Mouse (Mus musculus): ENCODE measurements around the gene Mlh3. TPM values are rescaled to one million over a fixed set of nuclear protein-coding genes. Genes with fewer than 3 reads are reported as not detected.
A peak's percentile ranks its signal among the peaks of the same experiment; 100 is the strongest.

The Mlh3 gene
- polyA plus RNA-seq, 1 experiment from 2014 or later = 9.8 TPM

- Histone ChIP-seq H3K4me3 (no peak overlapping the region), H3K4me1 (peaks cover 23% of the 10 kb centered on the region), H3K9ac (replicated peaks) (no peak overlapping the region), H3K9me3 (no peaks in the 10 kb centered on the region), H3K36me3 (peaks cover 21% of the 10 kb centered on the region), H3K27me3 (no peaks in the 10 kb centered on the region), H3K4me2 (replicated peaks) (no peak overlapping the region), H3K27ac (replicated peaks) (no peak overlapping the region)
- ATAC-seq (ENCODE audit: low FRiP score, low read depth) = no peak
- 96% methylated on average over 2 of the region's 2 CpGs for WGBS
Observed at GRCm38 (mm10) chr12:85217733-85218310, 52.6 kb downstream of the Mlh3 start.

GRCm38 (mm10) chr12:85215031-85215430 is 55.4 kb downstream of the Mlh3 start:
- peaks cover 10% of the 10 kb centered on the region for H3K4me1 ChIP-seq
- H3K9ac ChIP-seq (replicated peaks) = no peak overlapping the region
- H3K4me2 ChIP-seq (replicated peaks) = no peak overlapping the region
- H3K27me3 ChIP-seq = no peaks in the 10 kb centered on the region
- 83% methylated on average over 5 of the region's 5 CpGs for WGBS
- H3K36me3 ChIP-seq = no peaks in the 10 kb centered on the region
- ATAC-seq (ENCODE audit: low FRiP score, low read depth) = no peak
- no peak overlapping the region for H3K27ac ChIP-seq (replicated peaks)
- no peak overlapping the region for H3K4me3 ChIP-seq
- H3K9me3 ChIP-seq = no peaks in the 10 kb centered on the region

GRCm38 (mm10) chr12:85208687-85209199 is 61.7 kb downstream of the Mlh3 start:
- H3K36me3 ChIP-seq = no peaks in the 10 kb centered on the region
- no peak overlapping the region for H3K4me2 ChIP-seq (replicated peaks)
- H3K9me3 ChIP-seq = no peaks in the 10 kb centered on the region
- no peak overlapping the region for H3K9ac ChIP-seq (replicated peaks)
- H3K4me1 ChIP-seq = no peaks in the 10 kb centered on the region
- no peak overlapping the region for H3K4me3 ChIP-seq
- WGBS = 42% methylated on average over 7 of the region's 7 CpGs
- H3K27ac ChIP-seq (replicated peaks) = no peak overlapping the region
- no peak for ATAC-seq (ENCODE audit: low FRiP score, low read depth)
- H3K27me3 ChIP-seq = no peaks in the 10 kb centered on the region

- peaks cover 15% of the 10 kb centered on the region for H3K4me1 ChIP-seq
- ATAC-seq (ENCODE audit: low FRiP score, low read depth) = no peak
- 0 out of 2 replicates have a peak, but pooled peaks cover 2% of the 10 kb centered on the region for H3K27me3 ChIP-seq
- 92% methylated on average over 10 of the region's 10 CpGs for WGBS
- no peak overlapping the region for H3K4me2 ChIP-seq (replicated peaks)
- no peak overlapping the region for H3K4me3 ChIP-seq
- no peak overlapping the region for H3K9ac ChIP-seq (replicated peaks)
- no peaks in the 10 kb centered on the region for H3K9me3 ChIP-seq
- H3K36me3 ChIP-seq = no peaks in the 10 kb centered on the region
- H3K27ac ChIP-seq (replicated peaks) = no peak overlapping the region
Observed at GRCm38 (mm10) chr12:85205425-85205824, 65.0 kb downstream of the Mlh3 start.

- Histone ChIP-seq H3K9ac (replicated peaks) (no peak overlapping the region), H3K27me3 (peaks cover 8% of the 10 kb centered on the region), H3K9me3 (no peaks in the 10 kb centered on the region), H3K4me3 (no peak overlapping the region), H3K4me1 (peaks cover 16% of the 10 kb centered on the region), H3K27ac (replicated peaks) (no peak overlapping the region), H3K36me3 (no peaks in the 10 kb centered on the region), H3K4me2 (replicated peaks) (no peak overlapping the region)
- 51% methylated on average over 8 of the region's 8 CpGs for WGBS
- ATAC-seq (ENCODE audit: low FRiP score, low read depth) = no peak
Observed at GRCm38 (mm10) chr12:85204105-85204504, 66.3 kb downstream of the Mlh3 start.

GRCm38 (mm10) chr12:85203699-85204098 is 66.7 kb downstream of the Mlh3 start:
- H3K4me1 ChIP-seq = peaks cover 16% of the 10 kb centered on the region
- no peak for ATAC-seq (ENCODE audit: low FRiP score, low read depth)
- no peak overlapping the region for H3K9ac ChIP-seq (replicated peaks)
- no peak overlapping the region for H3K4me3 ChIP-seq
- 87% methylated on average over 5 of the region's 5 CpGs for WGBS
- no peaks in the 10 kb centered on the region for H3K9me3 ChIP-seq
- peaks cover 8% of the 10 kb centered on the region for H3K27me3 ChIP-seq
- H3K36me3 ChIP-seq = no peaks in the 10 kb centered on the region
- no peak overlapping the region for H3K4me2 ChIP-seq (replicated peaks)
- H3K27ac ChIP-seq (replicated peaks) = no peak overlapping the region

- Histone ChIP-seq H3K27ac (replicated peaks) (no peak overlapping the region), H3K27me3 (peaks cover 8% of the 10 kb centered on the region), H3K4me1 (peaks cover 16% of the 10 kb centered on the region), H3K9ac (replicated peaks) (no peak overlapping the region), H3K4me3 (no peak overlapping the region), H3K9me3 (no peaks in the 10 kb centered on the region), H3K4me2 (replicated peaks) (no peak overlapping the region), H3K36me3 (no peaks in the 10 kb centered on the region)
- ATAC-seq (ENCODE audit: low FRiP score, low read depth) = no peak
- WGBS = 82% methylated on average over 7 of the region's 7 CpGs
Observed at GRCm38 (mm10) chr12:85202191-85202590, 68.2 kb downstream of the Mlh3 start.

- Histone ChIP-seq H3K36me3 (no peaks in the 10 kb centered on the region), H3K9me3 (no peaks in the 10 kb centered on the region), H3K27ac (replicated peaks) (peak overlapping the region; percentile 63; the same call in 1 of the 2 replicates), H3K9ac (replicated peaks) (no peak overlapping the region), H3K27me3 (peaks cover 8% of the 10 kb centered on the region), H3K4me1 (peaks cover 16% of the 10 kb centered on the region), H3K4me2 (replicated peaks) (no peak overlapping the region), H3K4me3 (no peak overlapping the region)
- WGBS = 57% methylated on average over 2 of the region's 2 CpGs
- no peak for ATAC-seq (ENCODE audit: low FRiP score, low read depth)
Observed at GRCm38 (mm10) chr12:85201830-85202147, 68.6 kb downstream of the Mlh3 start.

- WGBS = 11% methylated on average over 24 of the region's 24 CpGs
- Histone ChIP-seq H3K9ac (replicated peaks) (no peak overlapping the region; the same call in 1 of the 2 replicates), H3K4me3 (no peak overlapping the region), H3K9me3 (no peaks in the 10 kb centered on the region), H3K4me1 (peaks cover 16% of the 10 kb centered on the region), H3K4me2 (replicated peaks) (peak overlapping the region; percentile 21), H3K27me3 (peaks cover 8% of the 10 kb centered on the region), H3K36me3 (no peaks in the 10 kb centered on the region), H3K27ac (replicated peaks) (peak overlapping the region; percentile 63)
- ATAC-seq (ENCODE audit: low FRiP score, low read depth) = peak; percentile 66
Observed at GRCm38 (mm10) chr12:85200929-85201829, 69.2 kb downstream of the Mlh3 start.

GRCm38 (mm10) chr12:85199954-85200353 is 70.4 kb downstream of the Mlh3 start:
- H3K4me2 ChIP-seq (replicated peaks) = no peak overlapping the region

GRCm38 (mm10) chr12:85197936-85198335 is 72.5 kb downstream of the Mlh3 start:
- Histone ChIP-seq H3K9me3 (no peaks in the 10 kb centered on the region), H3K4me3 (no peak overlapping the region), H3K36me3 (no peaks in the 10 kb centered on the region), H3K9ac (replicated peaks) (no peak overlapping the region), H3K27ac (replicated peaks) (no peak overlapping the region), H3K4me1 (peaks cover 20% of the 10 kb centered on the region), H3K27me3 (peaks cover 8% of the 10 kb centered on the region), H3K4me2 (replicated peaks) (no peak overlapping the region)
- ATAC-seq (ENCODE audit: low FRiP score, low read depth) = no peak
- 66% methylated on average over 8 of the region's 8 CpGs for WGBS

More at GRCm38 (mm10) chr12:85199954-85200353, 70.4 kb downstream of the Mlh3 start:
- H3K9me3 ChIP-seq = no peaks in the 10 kb centered on the region
- no peak overlapping the region for H3K27ac ChIP-seq (replicated peaks)
- ATAC-seq (ENCODE audit: low FRiP score, low read depth) = no peak
- no peaks in the 10 kb centered on the region for H3K36me3 ChIP-seq
- no peak overlapping the region for H3K4me3 ChIP-seq
- no peak overlapping the region for H3K9ac ChIP-seq (replicated peaks)
- 80% methylated on average over 1 of the region's 1 CpGs for WGBS
- H3K4me1 ChIP-seq = peaks cover 16% of the 10 kb centered on the region
- H3K27me3 ChIP-seq = peaks cover 8% of the 10 kb centered on the region

- Histone ChIP-seq H3K27ac (replicated peaks) (no peak overlapping the region), H3K9ac (replicated peaks) (no peak overlapping the region), H3K4me1 (peaks cover 25% of the 10 kb centered on the region), H3K27me3 (peaks cover 8% of the 10 kb centered on the region), H3K36me3 (no peaks in the 10 kb centered on the region), H3K4me3 (no peak overlapping the region), H3K4me2 (replicated peaks) (no peak overlapping the region), H3K9me3 (no peaks in the 10 kb centered on the region)
- no peak for ATAC-seq (ENCODE audit: low FRiP score, low read depth)
- 82% methylated on average over 7 of the region's 7 CpGs for WGBS
Observed at GRCm38 (mm10) chr12:85197371-85197770, 73.0 kb downstream of the Mlh3 start.
